Mouse (Mus musculus) midbrain, embryonic 14.5 days (tissue): ENCODE data around the gene Phf13. TPM values are rescaled to one million over a fixed set of nuclear protein-coding genes. Genes with fewer than 3 reads are reported as not detected.

ENCODE experiments used
- ATAC-seq: fragments of 200-750 bp; cut with Nextera tagmentation; 2 replicates; pipeline ENCODE4 v1.8.0; 2017; ENCODE audit warnings: moderate number of reproducible peaks, moderate library complexity; ENCODE audit not compliant: low FRiP score, low TSS enrichment
- DNase-seq: peaks from one replicate; pipeline ENCODE4 v3.0.0-alpha.2; 2015
- H3K27ac ChIP-seq: fragments of 300-500 bp; sonication (generic); replicated peaks from 2 replicates; pipeline ENCODE4 v1.5.1; 2014; ENCODE audit warnings: mild to moderate bottlenecking, low read depth, low read length, moderate library complexity
- H3K27me3 ChIP-seq: fragments of 300-500 bp; sonication (generic); 2 replicates; pipeline ENCODE4 v1.6.1; 2014; ENCODE audit warnings: low read length, control low read depth, mixed read lengths; ENCODE audit not compliant: control insufficient read depth, insufficient read depth
- H3K36me3 ChIP-seq: fragments of 300-500 bp; sonication (generic); 2 replicates; pipeline ENCODE4 v1.6.1; 2014; ENCODE audit warnings: low read length, control low read depth; ENCODE audit not compliant: control insufficient read depth, insufficient read depth
- H3K4me1 ChIP-seq: fragments of 300-500 bp; sonication (generic); 2 replicates; pipeline ENCODE4 v1.6.1; 2014; ENCODE audit warnings: mild to moderate bottlenecking, antibody characterized with exemption, low read length, control low read depth; ENCODE audit not compliant: control insufficient read depth, insufficient read depth
- H3K4me2 ChIP-seq: fragments of 300-500 bp; sonication (generic); 2 replicates; pipeline ENCODE4 v1.6.1; 2014; ENCODE audit warnings: mild to moderate bottlenecking, low read length, moderate library complexity
- H3K4me3 ChIP-seq: fragments of 300-500 bp; sonication (generic); replicated peaks from 2 replicates; pipeline ENCODE4 v1.5.1; 2014; ENCODE audit warnings: low read depth, low read length
- H3K9ac ChIP-seq: fragments of 300-500 bp; sonication (generic); replicated peaks from 2 replicates; pipeline ENCODE4 v1.6.1; 2014; ENCODE audit warnings: mild to moderate bottlenecking, low read length, moderate library complexity
- H3K9me3 ChIP-seq: fragments of 300-500 bp; sonication (generic); 2 replicates; pipeline ENCODE4 v1.6.1; 2016; ENCODE audit warnings: low read length, control low read depth, mixed read lengths; ENCODE audit not compliant: control insufficient read depth
- WGBS: fragments of 180-500 bp; shearing (Covaris S2); extraction: QIAGEN DNeasy Blood & Tissue Kit; methylation state at CpG from one replicate; pipeline ENCODE4 v1.1.7; 2014; 5-methylcytosine and 5-hydroxymethylcytosine counted together
- polyA plus RNA-seq: library from polyadenylated mRNA; unstranded; fragments of >200 nt; fragmentation: Nextera tagmentation; extraction: Ambion mirVana; gene quantifications from 2 replicates; pipeline ENCODE4 v1.2.1, GENCODE M21; 2014

Phf13 gene
- polyA plus RNA-seq, 1 experiment from 2014 or later = 19.0 TPM

DNA sequence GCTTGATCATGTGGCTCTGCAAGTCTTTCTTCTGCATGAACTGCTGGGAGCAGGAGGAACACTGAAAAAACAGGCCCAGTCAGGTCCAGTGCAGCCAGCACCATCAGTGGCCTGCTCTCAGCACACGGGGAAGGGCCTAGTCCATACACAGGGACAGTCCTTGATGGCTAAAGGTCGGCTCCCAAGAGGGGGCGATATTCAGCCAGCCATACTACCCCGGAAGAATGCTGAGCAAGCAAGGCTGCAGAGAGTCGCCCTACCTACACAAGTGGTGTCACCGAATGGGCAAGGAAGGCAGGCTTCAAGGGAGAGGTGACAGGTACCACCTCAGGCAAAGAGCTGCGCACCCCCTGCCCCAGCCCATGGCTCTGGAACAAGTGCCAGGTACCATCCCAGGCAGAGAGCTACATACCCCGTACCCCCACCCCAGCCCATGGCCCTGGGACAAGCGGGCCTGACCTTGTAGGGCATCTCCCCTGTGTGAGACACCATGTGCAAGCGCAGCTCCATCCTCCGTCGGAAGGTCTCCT, 25.6 kb upstream of the Phf13 start:
- ATAC-seq (no peak), DNase-seq (no peak)
- H3K36me3 ChIP-seq = peaks cover 54% of the 10 kb centered on the region
- no peak overlapping the region for H3K9ac ChIP-seq
- H3K9me3 ChIP-seq = no peaks in the 10 kb centered on the region
- peaks cover 13% of the 10 kb centered on the region for H3K4me1 ChIP-seq
- H3K27me3 ChIP-seq = no peaks in the 10 kb centered on the region
- no peak overlapping the region for H3K27ac ChIP-seq
- H3K4me2 ChIP-seq = no peak overlapping the region
- no peak overlapping the region for H3K4me3 ChIP-seq
- 79% methylated on average over 12 of the region's 12 CpGs for WGBS

DNA sequence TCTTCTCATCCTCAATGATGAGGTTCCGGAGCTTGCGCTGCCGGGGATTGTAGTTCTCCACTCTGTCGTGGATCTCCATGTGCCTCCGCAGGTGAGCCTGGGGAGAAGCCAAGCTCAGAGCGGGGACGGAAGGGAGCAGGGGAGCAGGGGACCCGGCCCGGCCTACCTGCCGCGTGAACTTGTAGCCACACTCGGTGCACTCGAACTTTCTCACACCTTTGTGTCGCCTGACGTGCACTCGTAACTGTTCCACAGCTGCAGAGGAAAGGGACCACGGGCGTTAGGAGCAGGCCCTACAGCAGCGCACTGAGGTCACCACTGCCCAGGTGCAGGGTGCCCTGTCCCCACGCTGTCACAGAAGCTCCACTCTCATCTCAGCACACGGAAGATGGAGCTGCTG, 24.0 kb upstream of the Phf13 start:
- no peaks in the 10 kb centered on the region for H3K4me1 ChIP-seq
- 94% methylated on average over 21 of the region's 21 CpGs for WGBS
- ATAC-seq (no peak), DNase-seq (no peak)
- no peaks in the 10 kb centered on the region for H3K9me3 ChIP-seq
- H3K4me2 ChIP-seq = no peak overlapping the region
- H3K27me3 ChIP-seq = no peaks in the 10 kb centered on the region
- H3K9ac ChIP-seq = no peak overlapping the region
- H3K4me3 ChIP-seq = no peak overlapping the region
- H3K27ac ChIP-seq = no peak overlapping the region
- H3K36me3 ChIP-seq = peaks cover 59% of the 10 kb centered on the region

DNA sequence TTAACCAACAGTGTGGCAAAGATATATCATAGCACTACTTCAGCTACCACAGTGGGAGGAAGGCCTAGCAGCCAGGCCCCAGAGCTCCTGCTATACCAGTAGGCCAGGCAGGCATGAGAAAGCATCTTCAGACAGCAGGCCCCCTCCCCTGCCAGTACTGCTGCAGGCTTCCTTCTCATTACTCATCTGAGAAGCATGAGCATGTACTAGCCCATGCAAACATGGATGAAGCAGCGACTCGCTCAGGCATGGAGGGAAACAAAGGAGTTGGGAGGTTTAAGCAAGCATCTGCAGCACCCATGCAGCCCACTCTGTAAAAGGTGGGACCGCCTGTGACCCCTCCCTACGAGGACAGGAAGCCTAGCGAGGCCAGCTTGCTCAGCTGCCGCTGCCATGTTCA, 23.0 kb upstream of the Phf13 start:
- peaks cover 65% of the 10 kb centered on the region for H3K36me3 ChIP-seq
- ATAC-seq (no peak), DNase-seq (no peak)
- no peaks in the 10 kb centered on the region for H3K4me1 ChIP-seq
- no peak overlapping the region for H3K4me2 ChIP-seq
- WGBS = 91% methylated on average over 6 of the region's 6 CpGs
- H3K4me3 ChIP-seq = no peak overlapping the region
- no peaks in the 10 kb centered on the region for H3K9me3 ChIP-seq
- H3K27ac ChIP-seq = no peak overlapping the region
- no peak overlapping the region for H3K9ac ChIP-seq
- no peaks in the 10 kb centered on the region for H3K27me3 ChIP-seq

DNA sequence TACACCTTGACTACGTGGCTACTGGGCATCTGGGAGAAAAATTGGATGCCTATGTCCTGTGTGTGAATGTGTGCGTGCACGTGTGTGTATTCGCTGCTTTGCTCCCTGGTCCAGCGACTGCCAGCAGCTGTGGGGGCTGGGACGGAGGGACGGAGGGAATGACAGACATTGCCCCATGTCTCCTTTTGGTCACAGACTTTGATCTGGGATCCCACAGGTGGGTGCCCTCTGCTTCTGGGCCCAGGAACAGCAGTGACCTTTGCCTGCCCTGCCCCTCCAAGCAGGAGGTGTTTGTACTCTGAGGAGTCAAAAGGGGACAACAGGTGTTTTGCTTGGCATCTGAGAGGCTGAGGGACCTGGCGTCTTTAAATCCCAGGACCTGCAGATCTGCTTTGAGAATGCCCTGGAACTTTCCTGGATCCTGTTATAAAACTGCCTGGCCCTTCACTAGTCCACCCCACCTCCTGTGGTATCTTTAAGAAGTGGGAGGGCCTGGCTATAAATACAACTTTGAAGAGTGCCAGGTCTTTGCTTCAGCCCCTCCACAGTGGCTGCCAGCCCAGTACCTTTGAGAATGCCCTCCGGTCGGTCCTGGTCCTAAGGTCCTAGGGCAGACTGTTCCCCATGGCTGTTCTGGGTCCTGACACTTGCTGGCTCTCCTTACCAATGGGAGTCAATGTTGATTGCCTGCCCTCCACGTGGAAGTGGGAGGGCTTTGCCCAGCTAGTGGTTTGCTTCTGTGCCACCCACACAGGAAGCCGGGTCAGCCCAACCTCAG, 17.2 kb upstream of the Phf13 start:
- Histone ChIP-seq H3K4me2 (no peak overlapping the region), H3K27ac (no peak overlapping the region), H3K9ac (no peak overlapping the region), H3K4me3 (no peak overlapping the region), H3K27me3 (peaks cover 15% of the 10 kb centered on the region; the same call in 1 of the 2 replicates), H3K4me1 (peaks cover 23% of the 10 kb centered on the region), H3K36me3 (0 out of 2 replicates have a peak, but pooled peaks cover 11% of the 10 kb centered on the region), H3K9me3 (no peaks in the 10 kb centered on the region)
- ATAC-seq (no peak), DNase-seq (no peak)
- 91% methylated on average over 12 of the region's 12 CpGs for WGBS

DNA sequence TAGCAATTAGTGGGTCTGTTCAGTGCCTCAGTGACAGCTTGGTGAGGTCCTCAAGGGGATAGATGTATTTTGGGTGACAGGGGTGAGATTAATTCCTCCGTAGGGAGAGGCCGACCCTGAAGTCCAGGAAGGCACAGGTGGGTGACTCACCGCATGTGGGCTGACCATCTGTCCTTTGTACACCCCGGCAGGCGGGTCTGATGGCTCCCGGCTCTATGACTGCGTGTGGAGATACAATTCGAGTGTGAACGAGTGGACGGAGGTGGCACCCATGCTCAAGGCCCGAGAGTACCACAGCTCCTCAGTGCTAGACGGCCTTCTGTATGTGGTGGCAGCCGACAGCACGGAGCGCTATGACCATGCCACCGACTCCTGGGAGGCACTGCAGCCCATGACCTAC, 16.1 kb upstream of the Phf13 start:
- Histone ChIP-seq H3K4me1 (peaks cover 29% of the 10 kb centered on the region), H3K9ac (no peak overlapping the region), H3K36me3 (0 out of 2 replicates have a peak, but pooled peaks cover 11% of the 10 kb centered on the region), H3K9me3 (no peaks in the 10 kb centered on the region), H3K27me3 (peaks cover 25% of the 10 kb centered on the region), H3K4me3 (no peak overlapping the region), H3K27ac (no peak overlapping the region), H3K4me2 (no peak overlapping the region)
- WGBS = 95% methylated on average over 16 of the region's 16 CpGs
- ATAC-seq (no peak), DNase-seq (no peak)

DNA sequence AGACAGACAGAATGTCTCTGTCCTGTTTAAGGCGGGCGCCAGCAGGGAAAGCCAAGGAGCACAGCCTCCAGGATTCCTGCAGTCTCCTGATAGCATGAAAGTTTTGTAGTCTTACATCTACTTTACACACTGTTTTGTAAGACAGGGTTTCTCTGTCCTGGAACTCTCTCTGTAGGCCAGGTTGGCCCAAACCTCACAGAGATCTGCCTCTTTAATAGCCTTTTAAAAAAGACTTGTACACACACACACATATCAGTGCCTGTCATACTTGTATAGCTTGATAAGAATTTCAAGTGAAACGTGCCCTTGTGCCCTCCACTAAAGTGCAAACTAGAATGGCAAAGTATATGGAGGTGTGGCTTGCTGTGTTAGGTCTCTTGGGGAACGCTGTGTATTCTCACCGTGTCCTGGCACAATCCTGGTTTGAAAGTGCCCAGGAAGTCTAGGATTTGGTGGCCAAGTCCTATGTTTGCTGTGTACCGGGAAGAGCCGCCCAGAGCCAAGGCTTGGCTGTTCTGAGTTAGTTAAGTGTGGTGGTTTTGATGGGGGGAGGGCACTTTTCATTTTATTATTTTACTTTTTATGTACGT, 15.2 kb upstream of the Phf13 start:
- Histone ChIP-seq H3K27ac (no peak overlapping the region), H3K9me3 (no peaks in the 10 kb centered on the region), H3K4me2 (peak overlapping the region; percentile 100), H3K4me1 (peaks cover 29% of the 10 kb centered on the region), H3K9ac (no peak overlapping the region), H3K4me3 (peak overlapping the region; percentile 67; the same call in 1 of the 2 replicates), H3K27me3 (peaks cover 33% of the 10 kb centered on the region), H3K36me3 (0 out of 2 replicates have a peak, but pooled peaks cover 11% of the 10 kb centered on the region)
- 74% methylated on average over 8 of the region's 8 CpGs for WGBS
- no peak for ATAC-seq
- DNase-seq = no peak

DNA sequence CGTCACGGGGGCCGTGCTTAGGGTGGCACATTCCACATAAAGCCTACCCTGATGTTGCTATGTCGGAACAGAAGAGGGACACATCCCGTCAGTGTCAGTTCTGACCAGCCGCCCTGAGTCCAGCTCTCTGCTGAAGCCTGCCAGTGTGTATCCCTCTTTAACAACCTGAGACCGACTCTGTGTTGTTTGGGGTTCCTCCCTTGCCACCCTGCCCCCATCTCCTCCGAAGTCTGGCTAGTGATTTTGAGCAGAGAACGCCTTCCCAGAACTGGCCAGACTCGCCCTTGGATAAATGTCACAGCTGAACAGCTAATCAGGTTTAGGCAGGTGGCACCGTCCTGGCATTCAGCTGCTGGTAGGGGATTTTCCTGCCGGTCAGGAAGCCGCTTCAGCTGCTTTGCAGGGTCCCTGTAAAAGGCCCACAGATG, 14.7 kb upstream of the Phf13 start:
- WGBS = 7% methylated on average over 13 of the region's 13 CpGs
- ATAC-seq (no peak), DNase-seq (no peak)
- Histone ChIP-seq H3K36me3 (0 out of 2 replicates have a peak, but pooled peaks cover 11% of the 10 kb centered on the region), H3K4me1 (peaks cover 29% of the 10 kb centered on the region), H3K27ac (no peak overlapping the region), H3K27me3 (peaks cover 34% of the 10 kb centered on the region), H3K9ac (no peak overlapping the region), H3K4me3 (peak overlapping the region; percentile 67), H3K9me3 (no peaks in the 10 kb centered on the region), H3K4me2 (peak overlapping the region; percentile 100)

DNA sequence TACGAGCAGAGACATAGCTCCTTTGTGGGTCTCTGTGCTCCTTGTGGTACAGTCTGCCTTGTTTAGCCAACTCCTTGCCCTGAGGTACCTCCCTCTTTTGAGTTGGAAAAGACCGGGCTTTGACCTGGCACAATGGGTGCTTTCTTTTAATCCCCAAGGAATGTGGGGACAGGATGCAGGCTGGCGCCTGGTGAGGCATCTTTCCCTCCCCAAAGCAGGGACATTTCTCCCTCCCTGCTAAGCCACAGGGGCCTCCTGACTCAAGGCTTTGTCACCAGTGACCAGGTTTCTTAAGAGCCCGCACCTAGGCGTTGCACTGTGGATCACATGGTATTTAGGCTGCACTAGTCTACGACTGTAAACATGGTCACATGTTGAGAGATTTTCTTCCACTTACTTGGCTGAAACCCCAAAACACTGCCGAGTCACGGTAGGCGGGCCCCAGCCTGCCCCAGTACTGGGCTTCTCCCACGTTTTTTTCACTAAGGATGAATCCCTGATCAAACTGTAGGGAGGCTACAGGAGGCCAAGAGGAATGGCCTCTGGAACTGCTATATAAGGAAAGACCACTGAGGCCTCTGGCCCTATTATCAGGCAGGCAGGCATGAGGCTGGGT, 14.1 kb upstream of the Phf13 start:
- DNase-seq (peak; percentile 22), ATAC-seq (no peak)
- WGBS = 2% methylated on average over 10 of the region's 10 CpGs

More for the DNA sequence above, 14.1 kb upstream of the Phf13 start:
- peak overlapping the region; percentile 67 for H3K4me3 ChIP-seq
- H3K36me3 ChIP-seq = 0 out of 2 replicates have a peak, but pooled peaks cover 8% of the 10 kb centered on the region
- peak overlapping the region; percentile 59 for H3K9ac ChIP-seq
- peaks cover 34% of the 10 kb centered on the region for H3K27me3 ChIP-seq
- H3K27ac ChIP-seq = no peak overlapping the region
- peak overlapping the region; percentile 100 for H3K4me2 ChIP-seq
- peaks cover 29% of the 10 kb centered on the region for H3K4me1 ChIP-seq
- no peaks in the 10 kb centered on the region for H3K9me3 ChIP-seq
